Mouse (Mus musculus) embryonic facial prominence, embryonic 10.5 days (tissue): ENCODE measurements around the gene C130032M10Rik. TPM values are rescaled to one million over a fixed set of nuclear protein-coding genes. Genes with fewer than 3 reads are reported as not detected.

ENCODE experiments used
- DNase-seq: peaks from one replicate; pipeline ENCODE4 v3.0.0-alpha.2; 2017; ENCODE audit warnings: low spot score
- H3K27ac ChIP-seq: fragments of 300-500 bp; sonication (generic); replicated peaks from 2 replicates; pipeline ENCODE4 v1.5.1; 2016; ENCODE audit warnings: mild to moderate bottlenecking
- H3K27me3 ChIP-seq: fragments of 300-500 bp; sonication (generic); replicated peaks from 2 replicates; pipeline ENCODE4 v1.6.1; 2016; ENCODE audit warnings: low read depth, mild to moderate bottlenecking; ENCODE audit not compliant: poor library complexity, severe bottlenecking
- H3K36me3 ChIP-seq: fragments of 300-500 bp; sonication (generic); replicated peaks from 2 replicates; pipeline ENCODE4 v1.6.1; 2016; ENCODE audit warnings: mild to moderate bottlenecking, moderate library complexity
- H3K4me1 ChIP-seq: fragments of 300-500 bp; sonication (generic); 2 replicates; pipeline ENCODE4 v1.6.1; 2016
- H3K4me3 ChIP-seq: fragments of 300-500 bp; sonication (generic); 2 replicates; pipeline ENCODE4 v1.5.1; 2016; ENCODE audit warnings: mild to moderate bottlenecking, moderate library complexity
- H3K9me3 ChIP-seq: fragments of 300-500 bp; sonication (generic); 2 replicates; pipeline ENCODE4 v1.6.1; 2016; ENCODE audit warnings: mild to moderate bottlenecking
- WGBS: fragments of 180-500 bp; shearing (Covaris S2); methylation state at CpG from one replicate; pipeline ENCODE4 v1.1.7; 2016; 5-methylcytosine and 5-hydroxymethylcytosine counted together
- polyA plus RNA-seq: library from polyadenylated mRNA; unstranded; fragments of >200 nt; fragmentation: Nextera tagmentation; extraction: Ambion mirVana; gene quantifications from 2 replicates; pipeline ENCODE4 v1.2.1, GENCODE M21; 2016

The C130032M10Rik gene
- polyA plus RNA-seq, 1 experiment from 2014 or later, result 1.0 TPM

DNA sequence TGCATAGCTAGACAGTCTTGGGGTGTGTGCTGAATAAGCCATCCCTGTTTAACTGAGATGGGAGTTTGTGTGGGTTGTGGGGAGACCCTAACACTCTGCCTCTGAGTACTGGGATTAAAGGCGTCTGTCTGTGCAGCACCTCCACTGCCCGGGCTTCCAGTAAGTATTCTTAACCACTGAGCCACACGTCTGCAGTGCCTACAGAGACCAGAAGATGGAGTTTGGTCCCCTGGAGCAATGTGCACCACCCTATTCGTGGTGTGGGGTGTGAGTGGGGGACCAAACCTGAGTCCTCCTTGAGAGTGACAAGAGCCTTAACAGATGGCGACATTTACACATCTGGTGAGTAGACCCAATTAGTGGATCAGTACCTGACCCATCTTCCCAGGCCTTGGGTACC, 6.5 kb downstream of the C130032M10Rik start:
- Histone ChIP-seq H3K27ac (no peak overlapping the region), H3K4me3 (no peak overlapping the region), H3K27me3 (no peaks in the 10 kb centered on the region), H3K9me3 (no peaks in the 10 kb centered on the region), H3K36me3 (peaks cover 50% of the 10 kb centered on the region), H3K4me1 (peaks cover 48% of the 10 kb centered on the region)
- WGBS, result 66% methylated on average over 5 of the region's 5 CpGs
- no peak for DNase-seq

DNA sequence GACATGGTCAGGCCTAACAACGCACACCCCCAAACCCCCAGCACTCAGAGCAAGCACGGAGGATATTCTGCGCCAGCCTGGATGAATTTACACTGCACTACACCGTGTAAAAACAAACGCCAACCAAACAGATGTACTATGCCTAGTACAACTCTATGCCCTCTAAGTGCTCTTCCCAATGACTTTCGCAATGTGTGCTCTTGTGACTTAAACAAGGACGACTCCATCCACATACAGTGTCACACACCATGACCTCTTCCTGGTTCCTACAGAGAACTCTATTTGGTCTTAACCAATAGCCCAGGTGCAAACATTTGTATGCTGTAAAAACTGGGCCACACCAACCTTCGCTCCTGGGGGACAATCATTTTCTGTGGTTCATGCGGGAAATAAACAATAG, 7.0 kb downstream of the C130032M10Rik start:
- Histone ChIP-seq H3K9me3 (no peaks in the 10 kb centered on the region), H3K36me3 (peaks cover 46% of the 10 kb centered on the region), H3K4me3 (no peak overlapping the region), H3K4me1 (peaks cover 52% of the 10 kb centered on the region), H3K27me3 (no peaks in the 10 kb centered on the region), H3K27ac (no peak overlapping the region)
- WGBS, result 89% methylated on average over 9 of the region's 9 CpGs
- no peak for DNase-seq

DNA sequence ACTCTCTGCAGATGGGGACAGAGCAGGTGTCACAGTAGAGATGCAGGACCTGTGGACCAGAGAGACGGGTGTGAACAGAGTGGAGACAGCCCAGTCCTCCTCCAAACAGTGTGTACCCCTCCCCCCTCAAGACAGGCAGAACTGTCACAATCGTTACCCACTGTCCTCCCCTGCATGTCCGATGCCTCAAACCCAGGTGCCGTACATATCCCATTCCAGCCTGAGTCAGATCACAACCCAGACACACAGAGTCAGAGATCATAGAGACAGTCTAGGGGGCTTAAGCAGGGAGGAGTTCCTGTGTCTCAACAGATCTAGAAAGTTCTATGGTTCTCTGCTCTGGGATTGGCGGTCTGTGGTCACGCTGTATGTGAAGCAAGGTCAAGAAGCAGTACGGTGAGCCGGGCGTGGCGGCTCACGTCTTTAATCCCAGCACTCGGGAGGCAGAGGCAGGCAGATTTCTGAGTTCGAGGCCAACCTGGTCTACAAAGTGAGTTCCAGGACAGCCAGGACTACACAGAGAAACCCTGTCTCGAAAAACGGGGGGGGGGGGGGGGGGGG, 9.7 kb downstream of the C130032M10Rik start:
- no peak overlapping the region for H3K4me3 ChIP-seq
- H3K4me1 ChIP-seq, result peaks cover 62% of the 10 kb centered on the region
- peaks cover 39% of the 10 kb centered on the region for H3K36me3 ChIP-seq
- peak overlapping the region; percentile 19; the same call in 1 of the 2 replicates for H3K27ac ChIP-seq
- DNase-seq, result no peak
- no peaks in the 10 kb centered on the region for H3K27me3 ChIP-seq
- WGBS, result 82% methylated on average over 15 of the region's 15 CpGs
- H3K9me3 ChIP-seq, result no peaks in the 10 kb centered on the region

DNA sequence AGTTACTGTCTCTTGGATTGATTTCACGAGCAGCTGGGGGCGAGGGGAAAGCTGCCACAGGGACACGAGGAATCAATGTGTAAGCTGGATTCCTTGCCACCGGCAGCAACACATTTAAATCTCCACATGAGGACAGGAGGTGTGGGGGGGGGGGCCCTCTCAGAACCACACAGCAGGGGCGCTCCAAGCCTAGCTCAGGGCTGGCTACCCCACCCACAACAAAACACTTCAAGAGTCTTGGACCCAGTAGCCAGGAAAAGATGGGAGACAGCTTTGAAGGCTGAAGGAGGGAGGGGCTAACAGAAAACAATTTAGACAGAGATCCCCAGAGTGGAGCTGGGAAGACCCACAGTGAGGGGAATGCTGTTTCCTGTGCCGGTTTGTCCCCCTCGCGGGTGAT, 10.4 kb downstream of the C130032M10Rik start:
- peaks cover 38% of the 10 kb centered on the region for H3K36me3 ChIP-seq
- H3K27me3 ChIP-seq, result no peaks in the 10 kb centered on the region
- no peak for DNase-seq
- peak overlapping the region; percentile 87 for H3K27ac ChIP-seq
- H3K9me3 ChIP-seq, result no peaks in the 10 kb centered on the region
- 7% methylated on average over 8 of the region's 8 CpGs for WGBS
- peaks cover 70% of the 10 kb centered on the region for H3K4me1 ChIP-seq
- H3K4me3 ChIP-seq, result peak overlapping the region; percentile 49

DNA sequence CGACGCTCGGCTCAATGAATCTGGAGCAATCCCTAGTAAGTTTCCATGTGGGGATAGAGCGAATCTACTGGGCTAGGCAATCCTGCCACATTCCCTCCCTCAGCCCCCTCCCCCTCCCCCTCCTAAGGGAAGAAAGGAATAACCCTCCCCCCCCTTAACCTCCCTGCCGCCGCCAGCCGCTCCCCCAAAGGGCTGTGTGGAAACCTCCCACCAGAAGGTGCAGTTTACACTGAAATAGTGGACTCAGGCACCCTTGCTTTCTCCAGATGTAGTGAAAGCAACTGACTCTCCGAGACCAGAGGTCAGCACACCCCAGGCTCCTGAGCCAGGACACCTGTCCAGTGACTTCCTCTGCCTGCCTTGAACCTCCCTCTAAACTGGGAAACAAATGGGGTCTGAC, 11.1 kb downstream of the C130032M10Rik start:
- Histone ChIP-seq H3K27ac (peak overlapping the region; percentile 87), H3K4me1 (peaks cover 76% of the 10 kb centered on the region), H3K9me3 (no peaks in the 10 kb centered on the region), H3K27me3 (no peaks in the 10 kb centered on the region), H3K36me3 (peaks cover 35% of the 10 kb centered on the region), H3K4me3 (peak overlapping the region; percentile 49)
- 1% methylated on average over 8 of the region's 8 CpGs for WGBS
- peak; percentile 75 for DNase-seq

DNA sequence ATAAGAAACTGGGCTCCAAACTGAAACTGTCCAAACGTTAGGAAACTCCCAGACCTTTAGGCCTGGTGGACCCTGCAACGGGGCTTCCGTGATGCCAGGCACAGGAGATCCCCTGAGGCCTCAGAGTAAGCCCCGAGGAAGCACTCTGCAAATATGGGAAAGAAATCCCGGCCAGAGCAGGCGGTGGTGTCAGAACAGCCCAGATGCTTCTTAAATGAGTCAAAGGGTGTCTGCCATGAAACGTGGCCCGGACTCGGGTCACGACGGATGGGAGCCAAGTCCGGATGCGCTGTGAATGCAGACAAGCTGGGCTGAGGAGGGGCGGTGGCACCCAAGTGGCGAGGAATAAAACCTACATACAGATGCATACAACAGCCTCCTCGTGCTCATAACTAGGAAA, 11.6 kb downstream of the C130032M10Rik start:
- Histone ChIP-seq H3K36me3 (peaks cover 31% of the 10 kb centered on the region), H3K27ac (peak overlapping the region; percentile 87), H3K27me3 (no peaks in the 10 kb centered on the region), H3K4me3 (peak overlapping the region; percentile 49), H3K9me3 (no peaks in the 10 kb centered on the region), H3K4me1 (peaks cover 81% of the 10 kb centered on the region)
- peak; percentile 88 for DNase-seq
- WGBS, result under 1% methylated on average over 16 of the region's 16 CpGs

DNA sequence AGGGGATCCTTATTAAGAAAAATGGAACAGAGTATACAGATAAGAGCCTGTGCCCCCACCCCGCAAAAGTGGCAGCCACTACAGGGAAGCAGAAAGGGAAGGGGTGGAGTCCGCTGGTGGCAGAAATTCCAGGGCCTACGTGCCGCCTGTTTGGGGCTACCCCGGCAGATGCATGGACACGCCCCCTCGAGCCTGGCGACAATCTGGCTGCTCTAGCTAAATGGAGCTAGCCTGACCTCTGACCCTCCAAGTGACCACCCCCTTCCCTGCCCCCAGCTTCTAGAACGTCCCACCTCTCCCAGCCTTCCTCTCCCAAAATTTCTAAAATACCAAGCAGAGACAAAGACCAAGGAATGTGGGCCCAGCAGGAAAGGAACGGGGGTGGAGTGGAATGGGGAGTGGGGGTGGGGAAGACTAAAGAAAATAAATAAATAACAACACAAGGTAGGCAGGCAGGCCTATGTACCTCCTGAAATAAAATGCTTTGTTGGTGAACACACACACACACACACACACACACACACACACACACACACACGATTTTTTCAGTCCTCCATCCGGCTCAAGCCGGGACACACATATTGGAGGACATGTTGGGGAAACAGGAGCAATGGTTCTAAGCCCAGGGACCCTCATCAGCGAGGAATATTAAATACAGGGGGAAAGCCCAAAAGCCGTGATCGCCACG, 12.6 kb downstream of the C130032M10Rik start:
- H3K27ac ChIP-seq, result peak overlapping the region; percentile 87

DNA sequence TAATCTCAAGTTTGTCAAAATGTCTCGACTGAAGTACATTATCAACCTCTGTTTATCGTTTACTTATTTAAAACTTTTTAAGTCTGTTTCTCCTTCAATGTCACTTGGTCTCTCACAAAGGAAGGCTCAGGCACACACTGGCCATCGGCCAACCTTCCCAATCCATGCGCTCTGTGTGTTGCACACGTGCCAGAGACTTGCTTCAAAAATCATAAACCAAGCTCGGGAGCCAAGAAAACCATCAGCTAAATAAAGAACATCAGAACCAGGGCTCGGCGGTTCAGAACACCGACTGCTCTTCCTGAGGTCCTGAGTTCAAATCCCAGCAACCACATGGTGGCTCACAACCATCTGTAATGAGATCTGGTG, 13.2 kb downstream of the C130032M10Rik start:
- no peaks in the 10 kb centered on the region for H3K27me3 ChIP-seq
- peaks cover 87% of the 10 kb centered on the region for H3K4me1 ChIP-seq
- no peaks in the 10 kb centered on the region for H3K9me3 ChIP-seq
- H3K4me3 ChIP-seq, result peak overlapping the region; percentile 38; the same call in 1 of the 2 replicates
- no peak for DNase-seq
- H3K36me3 ChIP-seq, result peaks cover 17% of the 10 kb centered on the region
- 44% methylated on average over 9 of the region's 9 CpGs for WGBS
- peak overlapping the region; percentile 87 for H3K27ac ChIP-seq

More for the DNA sequence above, 12.6 kb downstream of the C130032M10Rik start:
- Histone ChIP-seq H3K36me3 (peaks cover 21% of the 10 kb centered on the region), H3K4me3 (peak overlapping the region; percentile 38), H3K4me1 (peaks cover 86% of the 10 kb centered on the region), H3K27me3 (no peaks in the 10 kb centered on the region), H3K9me3 (no peaks in the 10 kb centered on the region)
- peak; percentile 91 for DNase-seq
- WGBS, result 6% methylated on average over 17 of the region's 17 CpGs

DNA sequence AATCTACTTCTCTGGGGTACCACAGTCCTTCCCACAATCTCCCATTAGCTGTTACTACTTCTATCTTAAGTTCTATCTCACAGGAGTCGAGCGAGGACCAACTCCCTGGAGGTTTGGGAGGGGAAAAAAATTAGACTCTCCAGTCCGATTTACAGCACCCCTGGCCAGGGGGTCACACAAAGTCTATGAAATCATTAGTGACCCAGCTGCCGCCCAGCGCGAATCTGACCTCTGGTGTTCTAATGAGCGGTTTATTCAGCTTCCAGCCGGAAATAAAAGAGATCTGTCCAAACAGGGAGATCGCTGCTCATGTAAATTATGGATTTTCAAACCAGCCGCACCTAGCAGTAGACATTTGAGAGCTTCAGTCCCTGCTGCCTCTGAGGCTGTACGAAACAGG, 15.8 kb downstream of the C130032M10Rik start:
- Histone ChIP-seq H3K36me3 (no peaks in the 10 kb centered on the region), H3K4me3 (peak overlapping the region; percentile 32; the same call in 1 of the 2 replicates), H3K27me3 (no peaks in the 10 kb centered on the region), H3K9me3 (no peaks in the 10 kb centered on the region), H3K4me1 (peaks cover 91% of the 10 kb centered on the region), H3K27ac (peak overlapping the region; percentile 65)
- WGBS, result 25% methylated on average over 11 of the region's 11 CpGs
- no peak for DNase-seq

DNA sequence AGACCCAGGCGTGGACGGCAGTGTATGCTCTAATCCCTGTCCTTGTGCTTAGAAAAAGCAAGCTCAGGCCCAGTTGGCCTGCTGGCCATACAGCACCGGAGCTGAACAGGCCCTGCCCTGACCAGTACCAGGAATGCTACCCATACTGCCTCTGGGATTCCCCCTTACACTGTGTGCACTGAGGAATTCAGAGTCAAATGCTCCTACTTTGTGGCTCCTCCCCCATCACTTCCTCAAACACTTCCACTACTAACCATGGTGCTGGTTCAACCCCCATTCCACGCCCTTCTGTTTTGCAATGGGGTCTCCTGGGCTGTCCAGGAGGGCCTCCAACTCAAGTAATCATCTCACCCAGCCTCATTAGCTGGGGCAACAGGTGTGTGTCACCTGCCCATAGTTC, 18.4 kb downstream of the C130032M10Rik start:
- H3K4me1 ChIP-seq, result peaks cover 91% of the 10 kb centered on the region
- no peaks in the 10 kb centered on the region for H3K27me3 ChIP-seq
- 72% methylated on average over 4 of the region's 4 CpGs for WGBS
- H3K4me3 ChIP-seq, result no peak overlapping the region
- DNase-seq, result no peak
- no peaks in the 10 kb centered on the region for H3K9me3 ChIP-seq
- H3K27ac ChIP-seq, result 0 out of 2 replicates have a peak overlapping the region, but pooled peaks have one; percentile 16
- H3K36me3 ChIP-seq, result no peaks in the 10 kb centered on the region

DNA sequence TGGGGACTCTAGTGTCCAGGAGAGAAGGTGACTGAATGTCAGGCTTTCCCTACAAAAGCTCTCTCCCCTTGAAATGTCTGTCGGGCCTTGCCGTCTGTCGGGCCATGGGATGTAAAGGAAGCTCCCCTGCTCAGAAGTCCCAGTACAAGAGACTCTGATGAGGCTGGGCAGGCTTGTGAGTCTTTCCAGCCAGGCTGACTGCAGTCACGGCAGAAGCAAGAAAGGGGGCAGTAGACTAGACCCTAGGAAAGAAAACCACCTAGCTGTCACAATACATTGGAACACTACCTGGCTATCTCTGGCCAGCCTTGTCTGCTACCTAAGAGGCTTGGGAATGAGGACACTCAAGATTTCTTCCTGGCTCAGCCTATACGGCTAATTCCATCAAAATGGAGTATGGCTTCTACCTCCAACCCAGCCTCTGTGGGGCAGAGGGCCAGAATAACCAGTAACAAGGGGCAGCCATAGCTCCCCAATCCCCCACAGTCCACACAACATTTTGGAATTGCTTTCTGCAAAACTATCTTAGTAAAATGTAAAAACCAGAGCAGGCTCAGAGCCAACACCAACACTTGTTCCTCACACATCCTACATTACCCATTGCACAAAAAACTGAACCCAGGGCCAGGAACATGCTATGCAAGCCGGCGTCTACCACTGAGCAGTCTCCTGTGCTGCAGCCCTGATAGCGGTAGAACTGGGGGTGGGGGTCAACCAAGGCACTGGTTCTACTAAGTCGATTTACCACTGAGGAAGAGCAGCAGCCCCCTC, 19.4 kb downstream of the C130032M10Rik start:
- no peaks in the 10 kb centered on the region for H3K9me3 ChIP-seq
- WGBS, result 81% methylated on average over 9 of the region's 9 CpGs
- peaks cover 91% of the 10 kb centered on the region for H3K4me1 ChIP-seq
- H3K27ac ChIP-seq, result peak overlapping the region; percentile 54
- DNase-seq, result no peak
- H3K4me3 ChIP-seq, result no peak overlapping the region
- no peaks in the 10 kb centered on the region for H3K36me3 ChIP-seq
- no peaks in the 10 kb centered on the region for H3K27me3 ChIP-seq

DNA sequence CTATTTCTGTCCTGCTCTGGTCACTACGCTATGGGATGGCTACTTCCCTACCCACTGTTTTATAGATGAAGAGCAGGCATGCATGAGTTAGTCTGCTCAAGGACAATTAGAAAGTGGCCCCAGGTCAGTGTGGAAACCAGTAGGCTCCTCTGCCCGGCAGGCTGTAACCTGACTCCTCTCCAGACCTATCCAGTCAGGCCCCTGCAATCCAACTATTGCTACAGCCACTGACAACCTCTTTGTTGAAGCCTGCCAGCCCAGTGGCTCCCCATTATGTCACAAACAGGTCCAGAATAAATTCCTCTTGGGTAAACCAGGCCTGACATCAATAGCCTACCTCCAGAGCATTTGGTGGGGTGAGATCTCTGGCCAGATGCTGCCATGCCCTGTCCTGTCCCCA, 21.1 kb downstream of the C130032M10Rik start:
- DNase-seq, result peak; percentile 80
- Histone ChIP-seq H3K4me3 (peak overlapping the region; percentile 23), H3K36me3 (peaks cover 9% of the 10 kb centered on the region; the same call in 1 of the 2 replicates), H3K27me3 (no peaks in the 10 kb centered on the region), H3K9me3 (no peaks in the 10 kb centered on the region), H3K4me1 (peaks cover 87% of the 10 kb centered on the region), H3K27ac (peak overlapping the region; percentile 86)
- WGBS, result 14% methylated on average over 2 of the region's 2 CpGs
